Mouse (Mus musculus): ENCODE results near the gene Hils1.
"Not testable (repeated sequence)": the region's sequence is repeated elsewhere in the genome, so short reads cannot be mapped to it uniquely, and the experiment has no call there.

The Hils1 gene

DNA sequence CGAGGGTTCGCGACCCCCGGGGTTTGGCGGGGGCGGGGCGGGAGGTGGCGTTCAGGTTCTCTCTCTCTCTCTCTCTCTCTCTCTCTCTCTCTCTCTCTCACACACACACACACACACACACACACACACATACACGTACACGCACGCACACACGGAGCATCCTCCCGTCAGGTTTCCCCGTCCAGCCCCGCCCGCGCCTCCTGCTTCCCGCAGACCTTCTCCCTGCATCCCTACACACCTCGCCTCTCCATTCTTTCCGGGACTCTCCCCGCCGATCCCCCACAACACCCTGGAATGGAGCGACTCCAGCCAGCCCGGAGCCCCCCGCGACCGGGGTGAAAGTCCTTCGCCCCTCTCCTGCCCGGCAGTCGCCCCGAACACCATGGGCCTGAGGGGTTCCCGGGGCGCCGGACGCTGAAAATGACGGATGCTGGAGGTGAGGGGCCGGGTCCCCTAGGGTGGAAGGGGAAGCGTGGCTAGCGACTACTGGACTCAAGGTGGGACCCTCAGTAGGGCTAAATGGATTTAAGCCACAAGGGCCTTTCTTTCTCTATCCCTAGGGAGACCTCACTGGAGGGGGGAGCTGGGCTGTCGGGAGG, 42.8 kb downstream of the Hils1 start:
- in situ Hi-C loops (cut with MboI; ENCODE audit: low pct_unique_long_range_greater_than_20kb in 1 of 2, low sequenced_read_pairs in 2 of 2, unreplicated experiment in 1 of 2) = no loop called here

DNA sequence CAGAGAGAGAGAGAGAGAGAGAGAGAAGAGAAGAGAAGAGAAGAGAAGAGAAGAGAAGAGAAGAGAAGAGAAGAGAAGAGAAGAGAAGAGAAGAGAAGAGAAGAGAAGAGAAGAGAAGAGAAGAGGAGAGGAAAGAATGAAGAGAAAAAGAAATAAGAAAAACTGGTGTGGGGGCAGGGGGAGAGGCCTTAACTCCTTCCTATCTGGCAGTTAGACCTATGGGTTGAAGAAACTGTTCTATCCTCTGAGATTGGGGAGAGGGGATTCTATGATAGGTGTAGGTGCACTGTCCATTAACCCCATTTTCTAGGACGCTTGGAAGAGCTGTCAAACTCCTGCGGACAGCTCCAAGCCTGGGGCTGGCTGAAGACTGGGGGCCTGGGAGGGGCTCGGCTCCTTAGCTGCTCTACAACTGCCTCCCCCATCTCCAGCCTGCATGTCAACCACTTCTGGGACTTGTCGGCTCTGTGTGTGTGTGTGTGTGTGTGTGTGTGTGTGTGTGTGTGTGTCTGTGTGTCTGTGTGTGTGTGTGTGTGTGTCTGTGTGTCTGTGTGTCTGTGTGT, 43.5 kb downstream of the Hils1 start:
- in situ Hi-C loops (cut with MboI; ENCODE audit: low pct_unique_long_range_greater_than_20kb in 1 of 2, low sequenced_read_pairs in 2 of 2, unreplicated experiment in 1 of 2) = not testable (repeated sequence)

DNA sequence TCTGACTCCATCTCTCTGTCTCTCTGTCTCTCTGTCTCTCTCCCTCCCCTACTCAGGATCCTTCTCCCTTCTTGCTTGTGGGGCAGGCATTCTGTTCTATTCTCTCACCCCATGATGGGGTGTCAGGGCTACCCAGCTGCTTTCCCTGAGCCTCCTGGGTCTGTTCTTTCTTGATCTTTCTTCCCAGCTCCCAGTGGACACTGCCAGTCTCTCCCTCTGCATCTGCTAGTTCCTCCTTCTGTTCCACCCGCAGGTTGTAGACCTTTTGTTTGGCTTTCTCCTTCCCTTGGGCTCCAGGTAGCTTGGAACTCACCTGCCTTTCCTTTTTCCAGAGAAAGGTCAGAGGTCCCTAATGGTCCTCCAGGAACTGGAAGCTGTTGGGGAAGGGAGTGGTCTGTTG, 44.0 kb downstream of the Hils1 start:
- in situ Hi-C loops (cut with MboI; ENCODE audit: low pct_unique_long_range_greater_than_20kb in 1 of 2, low sequenced_read_pairs in 2 of 2, unreplicated experiment in 1 of 2) = no loop called here

DNA sequence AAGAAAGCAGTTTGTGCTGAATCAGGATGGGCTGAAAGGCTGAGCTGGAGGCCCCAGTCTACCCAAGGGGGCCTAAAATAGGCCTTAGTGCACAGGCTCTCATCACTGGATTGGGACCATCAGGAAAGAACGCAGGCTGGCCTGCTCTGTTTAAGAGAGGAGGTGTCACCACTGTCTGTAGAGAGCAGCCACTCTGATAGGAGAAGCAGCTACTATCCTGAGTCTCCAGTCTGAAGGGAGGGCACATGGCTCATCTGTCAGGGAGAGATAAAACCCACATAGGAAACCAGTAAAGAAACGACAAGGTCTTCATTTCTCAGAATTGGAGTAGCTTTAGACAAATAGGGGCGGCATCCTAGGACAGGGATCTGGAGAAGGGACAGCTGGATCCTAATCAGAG, 44.7 kb downstream of the Hils1 start:
- in situ Hi-C loops (cut with MboI; ENCODE audit: low pct_unique_long_range_greater_than_20kb in 1 of 2, low sequenced_read_pairs in 2 of 2, unreplicated experiment in 1 of 2) = no loop called here

DNA sequence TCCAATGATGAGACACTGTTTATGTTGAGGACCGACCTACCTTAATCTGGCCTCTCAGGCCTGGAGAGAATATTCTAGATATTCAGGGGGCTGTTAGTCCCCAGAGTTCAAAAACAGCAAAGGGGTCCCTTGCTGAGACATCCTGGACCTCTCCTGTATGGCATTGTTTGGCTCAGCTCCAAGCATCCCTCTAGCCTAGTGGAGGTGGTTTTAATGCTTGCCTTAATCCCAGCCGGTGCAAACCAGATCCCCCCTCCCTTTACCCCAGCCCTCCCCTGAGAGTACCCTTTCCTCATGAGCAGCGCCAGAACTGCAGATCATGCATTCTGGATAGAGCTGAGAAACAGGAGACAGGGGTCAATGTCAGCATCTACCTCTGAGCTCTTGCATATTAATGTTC, 45.1 kb downstream of the Hils1 start:
- in situ Hi-C loops (cut with MboI; ENCODE audit: low pct_unique_long_range_greater_than_20kb in 1 of 2, low sequenced_read_pairs in 2 of 2, unreplicated experiment in 1 of 2) = no loop called here

DNA sequence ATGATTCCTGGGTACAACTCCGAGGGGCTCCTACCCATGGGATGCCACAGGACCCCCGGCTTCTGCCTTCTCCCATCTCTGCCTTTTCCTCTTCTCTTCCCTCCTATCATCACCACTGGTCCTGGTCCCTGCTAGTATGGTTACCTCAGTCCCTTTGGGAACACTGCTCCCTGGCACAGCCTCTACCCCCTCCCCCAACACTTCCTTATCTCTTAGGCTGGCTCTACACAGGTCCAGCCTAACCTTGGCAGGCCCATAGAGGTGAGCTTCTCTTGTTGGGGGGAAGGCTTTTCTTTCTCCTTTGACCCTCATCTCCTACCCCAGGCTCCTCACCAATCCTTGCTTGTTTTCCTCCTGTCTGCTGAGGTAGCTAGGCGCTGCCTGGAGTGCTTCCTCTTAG, 48.1 kb downstream of the Hils1 start:
- in situ Hi-C loops (cut with MboI; ENCODE audit: low pct_unique_long_range_greater_than_20kb in 1 of 2, low sequenced_read_pairs in 2 of 2, unreplicated experiment in 1 of 2) = no loop called here

Data from mouse embryonic stem cell (cell line).